Mouse (Mus musculus) liver, embryonic 16.5 days (tissue): ENCODE measurements at regions not wholly inside any gene's neighbourhood (a gene's known extent, or its start where the extent isn't known, plus 50 kb on each side); places are given as distances from the start of the nearest gene placed in this dataset.
"Not testable (repeated sequence)": the region's sequence is repeated elsewhere in the genome, so short reads cannot be mapped to it uniquely, and the experiment has no call there.

Experiments used
- ATAC-seq: fragments of 200-750 bp; cut with Nextera tagmentation; 2 replicates; pipeline ENCODE4 v1.8.0; 2017; ENCODE audit warnings: low read depth, mild to moderate bottlenecking, moderate number of reproducible peaks, moderate library complexity
- H3K27ac ChIP-seq: fragments of 300-500 bp; sonication (generic); 2 replicates; pipeline ENCODE4 v1.5.1; 2014; ENCODE audit warnings: mild to moderate bottlenecking, low read length
- H3K27me3 ChIP-seq: fragments of 300-500 bp; sonication (generic); 2 replicates; pipeline ENCODE4 v1.6.1; 2014; ENCODE audit warnings: low read depth, low read length, mixed read lengths; ENCODE audit not compliant: control insufficient read depth, insufficient read depth
- H3K36me3 ChIP-seq: fragments of 300-500 bp; sonication (generic); 2 replicates; pipeline ENCODE4 v1.6.1; 2014; ENCODE audit warnings: mild to moderate bottlenecking; ENCODE audit not compliant: control insufficient read depth, insufficient read depth
- H3K4me1 ChIP-seq: fragments of 300-500 bp; sonication (generic); 2 replicates; pipeline ENCODE4 v1.6.1; 2014; ENCODE audit warnings: low read depth, low read length, mixed read lengths; ENCODE audit not compliant: control insufficient read depth
- H3K4me2 ChIP-seq: fragments of 300-500 bp; sonication (generic); 2 replicates; pipeline ENCODE4 v1.6.1; 2014; ENCODE audit warnings: low read depth, low read length, mixed read lengths
- H3K4me3 ChIP-seq: fragments of 300-500 bp; sonication (generic); 2 replicates; pipeline ENCODE4 v1.5.1; 2014; ENCODE audit warnings: low read depth, mild to moderate bottlenecking, low read length
- H3K9ac ChIP-seq: fragments of 300-500 bp; sonication (generic); 2 replicates; pipeline ENCODE4 v1.6.1; 2014; ENCODE audit warnings: low read depth, low read length
- H3K9me3 ChIP-seq: fragments of 300-500 bp; sonication (generic); replicated peaks from 2 replicates; pipeline ENCODE4 v1.6.1; 2016; ENCODE audit warnings: low read length; ENCODE audit not compliant: control insufficient read depth
- WGBS: fragments of 180-500 bp; shearing (Covaris S2); extraction: QIAGEN DNeasy Blood & Tissue Kit; methylation state at CpG from one replicate; pipeline ENCODE4 v1.1.7; 2014; ENCODE audit not compliant: insufficient replicate concordance; 5-methylcytosine and 5-hydroxymethylcytosine counted together

- no peak for ATAC-seq
- no peak overlapping the region for H3K9ac ChIP-seq
- no peaks in the 10 kb centered on the region for H3K27me3 ChIP-seq
- no peak overlapping the region for H3K27ac ChIP-seq
- no peak overlapping the region for H3K4me2 ChIP-seq
- no peaks in the 10 kb centered on the region for H3K4me1 ChIP-seq
- 86% methylated on average over 1 of the region's 1 CpGs for WGBS
- no peaks in the 10 kb centered on the region for H3K36me3 ChIP-seq
- H3K4me3 ChIP-seq: no peak overlapping the region
- H3K9me3 ChIP-seq: no peaks in the 10 kb centered on the region
Measured at GRCm38 (mm10) chr17:94866630-94867029, 116.8 kb upstream of the Mettl4 start.

GRCm38 (mm10) chr17:94864531-94865318, 114.9 kb upstream of the Mettl4 start:
- Histone ChIP-seq H3K4me2 (peak overlapping the region; percentile 66), H3K9ac (peak overlapping the region; percentile 67), H3K4me3 (peak overlapping the region; percentile 70), H3K27ac (peak overlapping the region; percentile 78)
- not testable (repeated sequence) for H3K36me3 ChIP-seq, H3K27me3 ChIP-seq, H3K4me1 ChIP-seq, H3K9me3 ChIP-seq
- 5% methylated on average over 21 of the region's 21 CpGs for WGBS
- peak; percentile 98 for ATAC-seq

GRCm38 (mm10) chr17:94854698-94855097, 104.9 kb upstream of the Mettl4 start:
- H3K36me3 ChIP-seq, H3K4me2 ChIP-seq, H3K4me3 ChIP-seq, H3K4me1 ChIP-seq, H3K9ac ChIP-seq, H3K9me3 ChIP-seq, H3K27me3 ChIP-seq, H3K27ac ChIP-seq, ATAC-seq: not testable (repeated sequence)
- 63% methylated on average over 4 of the region's 4 CpGs for WGBS

- Histone ChIP-seq H3K27ac (peak overlapping the region; percentile 63), H3K9ac (peak overlapping the region; percentile 50), H3K4me1 (peaks cover 3% of the 10 kb centered on the region; the same call in 1 of the 2 replicates), H3K27me3 (no peaks in the 10 kb centered on the region), H3K36me3 (no peaks in the 10 kb centered on the region), H3K4me3 (peak overlapping the region; percentile 66), H3K4me2 (peak overlapping the region; percentile 71), H3K9me3 (no peaks in the 10 kb centered on the region)
- peak; percentile 92 for ATAC-seq
- under 1% methylated on average over 20 of the region's 20 CpGs for WGBS
Measured at GRCm38 (mm10) chr17:94834446-94835117, 84.8 kb upstream of the Mettl4 start.

GRCm38 (mm10) chr17:94834067-94834445, 84.2 kb upstream of the Mettl4 start:
- H3K27me3 ChIP-seq, H3K4me1 ChIP-seq, H3K36me3 ChIP-seq, H3K9me3 ChIP-seq, ATAC-seq: not testable (repeated sequence)
- Histone ChIP-seq H3K9ac (peak overlapping the region; percentile 50), H3K4me2 (peak overlapping the region; percentile 71), H3K27ac (peak overlapping the region; percentile 63), H3K4me3 (peak overlapping the region; percentile 66)
- WGBS: 2% methylated on average over 9 of the region's 9 CpGs

- WGBS: 73% methylated on average over 1 of the region's 1 CpGs
- not testable (repeated sequence) for H3K36me3 ChIP-seq, H3K9ac ChIP-seq, H3K4me3 ChIP-seq, ATAC-seq, H3K27me3 ChIP-seq, H3K27ac ChIP-seq, H3K4me2 ChIP-seq, H3K9me3 ChIP-seq, H3K4me1 ChIP-seq
Measured at GRCm38 (mm10) chr17:94826415-94826814, 76.6 kb upstream of the Mettl4 start.

- H3K4me3 ChIP-seq: no peak overlapping the region
- H3K4me1 ChIP-seq: no peaks in the 10 kb centered on the region
- no peak overlapping the region for H3K27ac ChIP-seq
- no peak overlapping the region for H3K4me2 ChIP-seq
- ATAC-seq: no peak
- no peaks in the 10 kb centered on the region for H3K36me3 ChIP-seq
- H3K9me3 ChIP-seq: no peaks in the 10 kb centered on the region; the same call in 1 of the 2 replicates
- H3K27me3 ChIP-seq: no peaks in the 10 kb centered on the region
- H3K9ac ChIP-seq: no peak overlapping the region
Measured at GRCm38 (mm10) chr17:94808758-94809157, 58.9 kb upstream of the Mettl4 start.
